Mouse (Mus musculus): ENCODE data around the gene Ccl4. TPM values are rescaled to one million over a fixed set of nuclear protein-coding genes. Genes with fewer than 3 reads are reported as not detected.

Gene Ccl4
- polyA plus RNA-seq, 1 experiment: 2.0 TPM

GRCm38 (mm10) chr11:83641216-83641615, 21.2 kb upstream of the Ccl4 start:
- Histone ChIP-seq H3K27me3 (replicated peaks; ENCODE audit: control insufficient read depth, insufficient read depth, low read length) (no peaks in the 10 kb centered on the region), H3K4me1 (ENCODE audit: control insufficient read depth, insufficient read depth, low read length) (0 out of 2 replicates have a peak, but pooled peaks cover 2% of the 10 kb centered on the region), H3K27ac (ENCODE audit: insufficient read depth, low read depth, low read length) (no peak overlapping the region), H3K4me3 (ENCODE audit: insufficient read depth, low read depth, low read length) (no peak overlapping the region), H3K36me3 (ENCODE audit: control insufficient read depth, insufficient read depth, low read length) (no peaks in the 10 kb centered on the region)
- DNase-seq: no peak
- no peak for TF ChIP-seq CTCF (conservative IDR thresholded peaks at IDR 0.05; ENCODE audit: insufficient read depth, insufficient read length, low read depth, low read length)
- 77% methylated on average over 2 of the region's 2 CpGs for WGBS

DNA sequence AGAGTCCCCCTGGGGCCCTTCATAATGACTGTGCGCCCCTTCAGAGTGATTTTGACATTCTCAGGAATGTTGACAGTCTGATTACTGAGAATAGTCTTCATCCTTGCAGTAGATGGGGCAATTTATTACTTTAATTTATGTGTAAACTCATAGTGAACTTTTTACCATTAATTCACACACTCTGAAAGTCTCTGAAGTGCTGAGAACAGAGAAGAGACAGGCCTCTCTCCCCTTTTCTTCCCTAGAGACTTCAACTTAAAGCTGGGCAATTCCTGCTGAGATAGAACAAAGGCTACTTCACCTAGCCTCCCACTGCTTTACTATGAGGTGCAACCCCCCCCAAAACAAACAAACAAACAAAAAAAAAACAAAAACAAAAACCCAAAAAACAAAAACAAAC, 16.9 kb upstream of the Ccl4 start, which contains the start of gene Rpl9-ps1:
Gene Rpl9-ps1 (minus strand): TSS at position 101 of the 400 bp plus-strand sequence.
- 0 out of 2 replicates have a peak, but pooled peaks cover 2% of the 10 kb centered on the region for H3K4me1 ChIP-seq (ENCODE audit: control insufficient read depth, insufficient read depth, low read length)
- H3K4me3 ChIP-seq (ENCODE audit: insufficient read depth, low read depth, low read length): no peak within 1 kb of the TSS
- no peak within 1 kb of the TSS for H3K27ac ChIP-seq (ENCODE audit: insufficient read depth, low read depth, low read length)
- DNase-seq: no peak
- 94% methylated on average over 1 of the region's 1 CpGs for WGBS
- H3K36me3 ChIP-seq (ENCODE audit: control insufficient read depth, insufficient read depth, low read length): no peaks in the 10 kb centered on the region
- no peaks in the 10 kb centered on the region for H3K27me3 ChIP-seq (replicated peaks; ENCODE audit: control insufficient read depth, insufficient read depth, low read length)
- TF ChIP-seq POLR2A (IDR thresholded peaks at IDR 0.05; ENCODE audit: low read depth, low read length): no peak
- no peak for TF ChIP-seq CTCF (conservative IDR thresholded peaks at IDR 0.05; ENCODE audit: insufficient read depth, insufficient read length, low read depth, low read length)

GRCm38 (mm10) chr11:83646356-83647149, 15.8 kb upstream of the Ccl4 start:
- H3K4me1 ChIP-seq (ENCODE audit: control insufficient read depth, insufficient read depth, low read length): 0 out of 2 replicates have a peak, but pooled peaks cover 2% of the 10 kb centered on the region
- 93% methylated on average over 6 of the region's 6 CpGs for WGBS
- H3K4me3 ChIP-seq (ENCODE audit: insufficient read depth, low read depth, low read length): no peak overlapping the region
- no peaks in the 10 kb centered on the region for H3K27me3 ChIP-seq (replicated peaks; ENCODE audit: control insufficient read depth, insufficient read depth, low read length)
- TF ChIP-seq CTCF (conservative IDR thresholded peaks at IDR 0.05; ENCODE audit: insufficient read depth, insufficient read length, low read depth, low read length): no peak
- TF ChIP-seq POLR2A (IDR thresholded peaks at IDR 0.05; ENCODE audit: low read depth, low read length): no peak
- no peaks in the 10 kb centered on the region for H3K36me3 ChIP-seq (ENCODE audit: control insufficient read depth, insufficient read depth, low read length)
- no peak for DNase-seq
- H3K27ac ChIP-seq (ENCODE audit: insufficient read depth, low read depth, low read length): no peak overlapping the region

DNA sequence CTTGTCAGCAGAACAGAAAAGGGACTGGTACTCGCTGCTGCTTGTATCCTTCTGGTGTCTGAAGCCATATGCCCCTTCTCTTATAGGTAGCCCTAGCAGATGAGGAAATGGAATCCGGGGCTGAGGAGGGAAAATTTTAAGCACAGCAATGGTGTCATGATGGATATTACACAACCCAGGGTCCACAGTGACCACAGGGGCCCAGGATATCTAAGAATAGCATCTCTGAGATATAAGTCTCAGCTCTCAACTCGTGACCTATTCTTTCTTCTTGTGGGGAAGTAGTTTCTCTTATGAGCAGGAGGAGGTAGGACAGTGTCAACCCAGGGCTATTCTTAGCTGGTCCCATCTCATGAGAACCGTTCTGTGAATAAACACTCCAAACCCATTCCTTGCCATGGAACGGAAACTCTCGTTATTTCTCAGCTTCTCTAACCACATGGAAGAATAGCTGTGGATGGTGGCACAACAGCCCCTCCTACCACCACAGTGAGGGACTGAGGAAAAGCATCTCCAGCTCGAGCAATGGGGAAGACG, 13.0 kb upstream of the Ccl4 start, which contains the start of gene Ccl3:
Gene Ccl3 (minus strand): TSS at position 51 of the 537 bp plus-strand sequence.
- H3K27ac ChIP-seq (ENCODE audit: insufficient read depth, low read depth, low read length): no peak within 1 kb of the TSS
- no peaks in the 10 kb centered on the region for H3K4me1 ChIP-seq (ENCODE audit: control insufficient read depth, insufficient read depth, low read length)
- DNase-seq: peak; percentile 17
- no peak for TF ChIP-seq CTCF (conservative IDR thresholded peaks at IDR 0.05; ENCODE audit: insufficient read depth, insufficient read length, low read depth, low read length)
- TF ChIP-seq POLR2A (IDR thresholded peaks at IDR 0.05; ENCODE audit: low read depth, low read length): no peak
- no peaks in the 10 kb centered on the region for H3K36me3 ChIP-seq (ENCODE audit: control insufficient read depth, insufficient read depth, low read length)
- 73% methylated on average over 8 of the region's 8 CpGs for WGBS
- no peaks in the 10 kb centered on the region for H3K27me3 ChIP-seq (replicated peaks; ENCODE audit: control insufficient read depth, insufficient read depth, low read length)
- H3K4me3 ChIP-seq (ENCODE audit: insufficient read depth, low read depth, low read length): no peak within 1 kb of the TSS

DNA sequence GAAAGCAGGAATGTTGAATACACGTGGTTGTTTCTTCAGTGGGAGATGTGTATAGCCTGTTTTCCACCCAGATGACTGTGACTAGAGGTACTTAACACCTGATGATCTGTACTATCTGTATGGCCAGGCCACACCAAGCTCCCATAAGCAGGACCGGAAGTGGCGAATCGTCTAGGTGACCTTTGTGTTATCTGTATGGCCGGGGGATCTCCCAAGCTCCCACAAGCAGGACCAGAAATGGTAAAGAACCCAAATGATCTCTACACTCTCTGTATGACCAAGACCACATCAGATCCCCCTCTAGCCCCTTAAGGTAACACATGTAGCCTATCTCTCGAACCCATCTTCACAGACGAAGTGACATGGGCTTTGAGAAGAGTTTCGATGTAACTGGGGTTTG, 7.8 kb upstream of the Ccl4 start:
- no peaks in the 10 kb centered on the region for H3K4me1 ChIP-seq (ENCODE audit: control insufficient read depth, insufficient read depth, low read length)
- no peaks in the 10 kb centered on the region for H3K27me3 ChIP-seq (replicated peaks; ENCODE audit: control insufficient read depth, insufficient read depth, low read length)
- no peak for TF ChIP-seq CTCF (conservative IDR thresholded peaks at IDR 0.05; ENCODE audit: insufficient read depth, insufficient read length, low read depth, low read length)
- no peak for TF ChIP-seq POLR2A (IDR thresholded peaks at IDR 0.05; ENCODE audit: low read depth, low read length)
- WGBS: 90% methylated on average over 8 of the region's 8 CpGs
- no peak for DNase-seq
- H3K36me3 ChIP-seq (ENCODE audit: control insufficient read depth, insufficient read depth, low read length): no peaks in the 10 kb centered on the region
- H3K4me3 ChIP-seq (ENCODE audit: insufficient read depth, low read depth, low read length): no peak overlapping the region
- no peak overlapping the region for H3K27ac ChIP-seq (ENCODE audit: insufficient read depth, low read depth, low read length)

DNA sequence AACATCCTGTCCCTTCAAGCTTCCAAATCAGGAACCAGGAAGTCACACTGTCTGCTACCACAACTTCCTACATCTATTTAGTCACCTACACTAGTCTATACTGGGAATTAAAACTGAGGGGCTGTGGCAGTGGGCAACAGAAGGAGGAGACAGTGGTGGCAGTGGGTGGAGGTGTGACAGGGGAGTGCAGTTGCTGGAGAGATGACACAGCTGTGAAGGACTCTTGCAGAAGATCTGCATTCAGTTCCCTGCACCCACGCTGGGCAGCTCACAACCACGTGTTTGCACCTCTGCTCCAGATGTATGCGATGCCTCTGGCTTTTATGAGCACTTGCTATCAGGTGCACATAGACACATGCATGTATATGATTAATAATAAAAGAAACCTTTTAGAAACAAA, 4.9 kb upstream of the Ccl4 start:
- H3K4me3 ChIP-seq (ENCODE audit: insufficient read depth, low read depth, low read length): no peak overlapping the region
- WGBS: 88% methylated on average over 3 of the region's 3 CpGs
- TF ChIP-seq CTCF (conservative IDR thresholded peaks at IDR 0.05; ENCODE audit: insufficient read depth, insufficient read length, low read depth, low read length) (no peak), POLR2A (IDR thresholded peaks at IDR 0.05; ENCODE audit: low read depth, low read length) (no peak)
- no peaks in the 10 kb centered on the region for H3K4me1 ChIP-seq (ENCODE audit: control insufficient read depth, insufficient read depth, low read length)
- no peak overlapping the region for H3K27ac ChIP-seq (ENCODE audit: insufficient read depth, low read depth, low read length)
- H3K27me3 ChIP-seq (replicated peaks; ENCODE audit: control insufficient read depth, insufficient read depth, low read length): no peaks in the 10 kb centered on the region
- DNase-seq: no peak
- H3K36me3 ChIP-seq (ENCODE audit: control insufficient read depth, insufficient read depth, low read length): no peaks in the 10 kb centered on the region

DNA sequence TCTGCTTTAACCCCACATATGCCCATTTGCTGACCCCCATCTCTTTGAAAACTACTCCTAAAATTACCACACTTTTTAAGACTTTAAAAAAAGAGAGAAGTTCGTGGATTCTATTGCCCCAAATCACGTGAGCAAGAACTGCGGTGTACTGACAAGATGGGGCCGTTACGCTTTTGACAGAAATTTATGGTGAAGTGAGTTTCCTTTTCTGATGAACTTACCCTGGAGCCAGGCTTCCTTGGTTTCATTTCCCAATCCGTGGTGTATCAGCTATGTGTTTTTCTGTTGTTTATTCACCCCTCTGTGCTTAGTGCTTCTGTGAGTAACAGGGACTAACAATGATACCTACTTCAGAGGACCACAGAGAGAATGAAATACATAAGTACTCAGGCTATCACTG, 3.6 kb upstream of the Ccl4 start:
- DNase-seq: peak; percentile 12
- Histone ChIP-seq H3K4me3 (ENCODE audit: insufficient read depth, low read depth, low read length) (no peak overlapping the region), H3K27me3 (replicated peaks; ENCODE audit: control insufficient read depth, insufficient read depth, low read length) (no peaks in the 10 kb centered on the region), H3K36me3 (ENCODE audit: control insufficient read depth, insufficient read depth, low read length) (no peaks in the 10 kb centered on the region), H3K27ac (ENCODE audit: insufficient read depth, low read depth, low read length) (no peak overlapping the region), H3K4me1 (ENCODE audit: control insufficient read depth, insufficient read depth, low read length) (no peaks in the 10 kb centered on the region)
- WGBS: 48% methylated on average over 6 of the region's 6 CpGs
- TF ChIP-seq POLR2A (IDR thresholded peaks at IDR 0.05; ENCODE audit: low read depth, low read length) (no peak), CTCF (conservative IDR thresholded peaks at IDR 0.05; ENCODE audit: insufficient read depth, insufficient read length, low read depth, low read length) (no peak)

All from kidney, adult 2 months (tissue).